Mouse (Mus musculus) liver, embryonic 13.5 days (tissue): Measurements from ENCODE around the gene Ubash3a. TPM values are rescaled to one million over a fixed set of nuclear protein-coding genes. Genes with fewer than 3 reads are reported as not detected.

Experiments
- ATAC-seq: fragments of 200-750 bp; cut with Nextera tagmentation; 2 replicates; pipeline ENCODE4 v1.8.0; 2017; ENCODE audit warnings: low read depth, mild to moderate bottlenecking, moderate number of reproducible peaks, moderate library complexity
- DNase-seq: peaks from one replicate; pipeline ENCODE4 v3.0.0; 2022
- H3K27ac ChIP-seq: fragments of 300-500 bp; sonication (generic); 2 replicates; pipeline ENCODE4 v1.5.1; 2015; ENCODE audit warnings: moderate library complexity, mild to moderate bottlenecking, inconsistent platforms
- H3K27me3 ChIP-seq: fragments of 300-500 bp; sonication (generic); 2 replicates; pipeline ENCODE4 v1.6.1; 2015; ENCODE audit warnings: mild to moderate bottlenecking, inconsistent platforms
- H3K36me3 ChIP-seq: fragments of 300-500 bp; sonication (generic); 2 replicates; pipeline ENCODE4 v1.6.1; 2015; ENCODE audit warnings: mild to moderate bottlenecking, inconsistent platforms
- H3K4me1 ChIP-seq: fragments of 300-500 bp; sonication (generic); replicated peaks from 2 replicates; pipeline ENCODE4 v1.6.1; 2015; ENCODE audit warnings: inconsistent platforms
- H3K4me2 ChIP-seq: fragments of 300-500 bp; sonication (generic); 2 replicates; pipeline ENCODE4 v1.6.1; 2015; ENCODE audit warnings: inconsistent platforms, mild to moderate bottlenecking, moderate library complexity
- H3K4me3 ChIP-seq: fragments of 300-500 bp; sonication (generic); replicated peaks from 2 replicates; pipeline ENCODE4 v1.5.1; 2015; ENCODE audit warnings: mild to moderate bottlenecking, inconsistent platforms
- H3K9ac ChIP-seq: fragments of 300-500 bp; sonication (generic); 2 replicates; pipeline ENCODE4 v1.6.1; 2015; ENCODE audit warnings: mild to moderate bottlenecking, inconsistent platforms
- H3K9me3 ChIP-seq: fragments of 300-500 bp; sonication (generic); replicated peaks from 2 replicates; pipeline ENCODE4 v1.6.1; 2016; ENCODE audit warnings: inconsistent platforms
- WGBS: fragments of 180-500 bp; shearing (Covaris S2); methylation state at CpG from one replicate; pipeline ENCODE4 v1.1.7; 2015; ENCODE audit not compliant: insufficient replicate concordance; 5-methylcytosine and 5-hydroxymethylcytosine counted together
- polyA plus RNA-seq: library from polyadenylated mRNA; unstranded; fragments of >200 nt; fragmentation: Nextera tagmentation; extraction: Ambion mirVana; gene quantifications from 2 replicates; pipeline ENCODE4 v1.2.1, GENCODE M21; 2015

The Ubash3a gene
- polyA plus RNA-seq, 1 experiment from 2014 or later = 18.8 TPM

GRCm38 (mm10) chr17:31216068-31216955, 8.6 kb downstream of the Ubash3a start:
- Histone ChIP-seq H3K27me3 (no peaks in the 10 kb centered on the region), H3K4me2 (no peak overlapping the region), H3K9ac (no peak overlapping the region), H3K36me3 (peaks cover 66% of the 10 kb centered on the region), H3K4me3 (no peak overlapping the region), H3K27ac (no peak overlapping the region), H3K9me3 (no peaks in the 10 kb centered on the region), H3K4me1 (peaks cover 19% of the 10 kb centered on the region)
- ATAC-seq (no peak), DNase-seq (no peak)
- 54% methylated on average over 5 of the region's 5 CpGs for WGBS

- Histone ChIP-seq H3K4me2 (no peak overlapping the region), H3K36me3 (peaks cover 31% of the 10 kb centered on the region), H3K27me3 (no peaks in the 10 kb centered on the region), H3K27ac (peak overlapping the region; percentile 20; the same call in 1 of the 2 replicates), H3K4me3 (no peak overlapping the region), H3K9me3 (no peaks in the 10 kb centered on the region), H3K9ac (no peak overlapping the region), H3K4me1 (peaks cover 45% of the 10 kb centered on the region)
- no peak for DNase-seq
- 48% methylated on average over 4 of the region's 4 CpGs for WGBS
- ATAC-seq = no peak
These were observed 15.2 kb downstream of the Ubash3a start for GRCm38 (mm10) chr17:31222810-31223310.

- Histone ChIP-seq H3K36me3 (peaks cover 33% of the 10 kb centered on the region), H3K4me2 (no peak overlapping the region), H3K27ac (0 out of 2 replicates have a peak overlapping the region, but pooled peaks have one; percentile 20), H3K4me3 (no peak overlapping the region), H3K4me1 (peaks cover 45% of the 10 kb centered on the region), H3K9ac (no peak overlapping the region), H3K27me3 (no peaks in the 10 kb centered on the region), H3K9me3 (no peaks in the 10 kb centered on the region)
- DNase-seq (no peak), ATAC-seq (peak; percentile 51)
- WGBS = 22% methylated on average over 7 of the region's 7 CpGs
These were observed 16.2 kb downstream of the Ubash3a start for GRCm38 (mm10) chr17:31223835-31224234.

- peaks cover 29% of the 10 kb centered on the region for H3K36me3 ChIP-seq
- no peak overlapping the region for H3K4me3 ChIP-seq
- peak overlapping the region; percentile 30; the same call in 1 of the 2 replicates for H3K27ac ChIP-seq
- H3K9ac ChIP-seq = no peak overlapping the region
- DNase-seq (no peak), ATAC-seq (no peak)
- H3K4me1 ChIP-seq = peaks cover 43% of the 10 kb centered on the region
- no peak overlapping the region for H3K4me2 ChIP-seq
- no peaks in the 10 kb centered on the region for H3K9me3 ChIP-seq
- WGBS = 64% methylated on average over 8 of the region's 8 CpGs
- H3K27me3 ChIP-seq = no peaks in the 10 kb centered on the region
These were observed 16.9 kb downstream of the Ubash3a start for GRCm38 (mm10) chr17:31224591-31224990.

GRCm38 (mm10) chr17:31226368-31226767, 18.7 kb downstream of the Ubash3a start:
- H3K4me1 ChIP-seq = peaks cover 28% of the 10 kb centered on the region
- H3K36me3 ChIP-seq = peaks cover 26% of the 10 kb centered on the region
- H3K4me3 ChIP-seq = no peak overlapping the region
- ATAC-seq = no peak
- no peak for DNase-seq
- H3K9ac ChIP-seq = no peak overlapping the region
- no peak overlapping the region for H3K4me2 ChIP-seq
- H3K27me3 ChIP-seq = no peaks in the 10 kb centered on the region
- H3K27ac ChIP-seq = no peak overlapping the region
- no peaks in the 10 kb centered on the region for H3K9me3 ChIP-seq
- WGBS = 66% methylated on average over 3 of the region's 3 CpGs

GRCm38 (mm10) chr17:31226931-31227330, 19.3 kb downstream of the Ubash3a start:
- no peak for ATAC-seq
- Histone ChIP-seq H3K4me3 (no peak overlapping the region), H3K27ac (no peak overlapping the region), H3K9me3 (no peaks in the 10 kb centered on the region), H3K4me2 (no peak overlapping the region), H3K27me3 (no peaks in the 10 kb centered on the region), H3K9ac (no peak overlapping the region), H3K4me1 (peaks cover 23% of the 10 kb centered on the region), H3K36me3 (peaks cover 26% of the 10 kb centered on the region)
- WGBS = 62% methylated on average over 7 of the region's 7 CpGs
- DNase-seq = no peak

GRCm38 (mm10) chr17:31231780-31232179, 24.1 kb downstream of the Ubash3a start:
- Histone ChIP-seq H3K27me3 (no peaks in the 10 kb centered on the region), H3K9ac (no peak overlapping the region), H3K4me1 (no peaks in the 10 kb centered on the region), H3K36me3 (peaks cover 63% of the 10 kb centered on the region), H3K4me3 (no peak overlapping the region), H3K9me3 (no peaks in the 10 kb centered on the region), H3K4me2 (no peak overlapping the region), H3K27ac (no peak overlapping the region)
- 67% methylated on average over 6 of the region's 6 CpGs for WGBS
- DNase-seq = peak; percentile 70
- no peak for ATAC-seq

GRCm38 (mm10) chr17:31232251-31233010, 24.8 kb downstream of the Ubash3a start:
- H3K9ac ChIP-seq = no peak overlapping the region
- H3K27me3 ChIP-seq = no peaks in the 10 kb centered on the region
- H3K27ac ChIP-seq = no peak overlapping the region
- 79% methylated on average over 8 of the region's 8 CpGs for WGBS
- H3K4me1 ChIP-seq = no peaks in the 10 kb centered on the region
- H3K4me3 ChIP-seq = no peak overlapping the region
- no peak for DNase-seq
- H3K4me2 ChIP-seq = no peak overlapping the region
- peaks cover 70% of the 10 kb centered on the region for H3K36me3 ChIP-seq
- no peaks in the 10 kb centered on the region for H3K9me3 ChIP-seq
- ATAC-seq = no peak

GRCm38 (mm10) chr17:31235915-31236314, 28.2 kb downstream of the Ubash3a start:
- Histone ChIP-seq H3K27ac (no peak overlapping the region), H3K4me3 (no peak overlapping the region), H3K9me3 (no peaks in the 10 kb centered on the region), H3K4me1 (peaks cover 12% of the 10 kb centered on the region), H3K27me3 (no peaks in the 10 kb centered on the region), H3K36me3 (peaks cover 86% of the 10 kb centered on the region), H3K4me2 (no peak overlapping the region), H3K9ac (no peak overlapping the region)
- 82% methylated on average over 1 of the region's 1 CpGs for WGBS
- ATAC-seq (no peak), DNase-seq (no peak)

GRCm38 (mm10) chr17:31238234-31239020, 30.8 kb downstream of the Ubash3a start:
- Histone ChIP-seq H3K27me3 (no peaks in the 10 kb centered on the region), H3K4me3 (no peak overlapping the region), H3K36me3 (peaks cover 81% of the 10 kb centered on the region), H3K4me2 (no peak overlapping the region), H3K9ac (no peak overlapping the region), H3K4me1 (peaks cover 12% of the 10 kb centered on the region), H3K9me3 (0 out of 2 replicates have a peak, but pooled peaks cover under 1% of the 10 kb centered on the region), H3K27ac (no peak overlapping the region)
- peak; percentile 79 for ATAC-seq
- peak; percentile 50 for DNase-seq
- WGBS = 45% methylated on average over 7 of the region's 7 CpGs

GRCm38 (mm10) chr17:31241156-31241555, 33.5 kb downstream of the Ubash3a start:
- Histone ChIP-seq H3K4me3 (no peak overlapping the region), H3K9me3 (0 out of 2 replicates have a peak, but pooled peaks cover 5% of the 10 kb centered on the region), H3K9ac (no peak overlapping the region), H3K36me3 (peaks cover 64% of the 10 kb centered on the region), H3K4me1 (peaks cover 17% of the 10 kb centered on the region), H3K4me2 (no peak overlapping the region), H3K27ac (no peak overlapping the region), H3K27me3 (no peaks in the 10 kb centered on the region)
- no peak for ATAC-seq
- no peak for DNase-seq
- 69% methylated on average over 8 of the region's 8 CpGs for WGBS
